Mouse (Mus musculus) CH12.LX (cell line): ENCODE measurements around the gene Gatad2a. TPM values are rescaled to one million over a fixed set of nuclear protein-coding genes. Genes with fewer than 3 reads are reported as not detected.

ENCODE experiments used
- DNase-seq: peaks from one replicate; pipeline ENCODE4 v3.0.0-alpha.2; 2013; ENCODE audit errors: extremely low read depth
- H3K27ac ChIP-seq: 2 replicates; pipeline ENCODE4 v1.5.1; 2012; ENCODE audit warnings: low read depth, mild to moderate bottlenecking, control low read depth, moderate library complexity; ENCODE audit not compliant: insufficient read depth
- H3K27me3 ChIP-seq: replicated peaks from 2 replicates; pipeline ENCODE3; 2012; ENCODE audit warnings: inconsistent platforms
- H3K36me3 ChIP-seq, 2 experiments: replicated peaks in 1 of 2; 2 replicates each; pipeline versions ENCODE3 to v1.6.1; 2012; ENCODE audit warnings: inconsistent platforms in 1 of 2, low read length in 1 of 2, mild to moderate bottlenecking in 1 of 2, mixed read lengths in 1 of 2, moderate library complexity in 1 of 2; ENCODE audit not compliant: control insufficient read depth in 1 of 2, insufficient read depth in 1 of 2
- H3K4me1 ChIP-seq, 2 experiments: 2 replicates each; pipeline ENCODE4 v1.6.1; 2012; ENCODE audit warnings: inconsistent platforms in 1 of 2, moderate library complexity in 1 of 2; ENCODE audit not compliant: insufficient read depth in 2 of 2, control insufficient read depth in 1 of 2
- H3K4me2 ChIP-seq: 2 replicates; pipeline ENCODE4 v1.6.1; 2012; ENCODE audit warnings: low read depth, mild to moderate bottlenecking, control low read depth; ENCODE audit not compliant: poor library complexity, insufficient read depth, severe bottlenecking
- H3K4me3 ChIP-seq, 3 experiments: fragments of 150-350 bp in 1 of 3; sonication (generic) in 1 of 3; replicated peaks in 1 of 3; 2 replicates each; pipeline versions ENCODE3 to v1.5.1; 2011 to 2012; ENCODE audit warnings: low read depth in 2 of 3, low read length in 2 of 3, mild to moderate bottlenecking in 2 of 3, moderate library complexity in 2 of 3, control low read depth in 1 of 3, improper control_type of control experiment in 1 of 3, inconsistent platforms in 1 of 3, mixed read lengths in 1 of 3; ENCODE audit not compliant: poor library complexity in 1 of 3
- H3K79me2 ChIP-seq: replicated peaks from 2 replicates; pipeline ENCODE4 v1.6.1; 2012; ENCODE audit warnings: mild to moderate bottlenecking, moderate library complexity; ENCODE audit not compliant: control insufficient read depth, poor library complexity, insufficient read depth, severe bottlenecking; ENCODE audit errors: extremely low read depth
- H3K9ac ChIP-seq: 2 replicates; pipeline ENCODE4 v1.6.1; 2012; ENCODE audit warnings: low read depth, mild to moderate bottlenecking, control low read depth, moderate library complexity; ENCODE audit not compliant: insufficient read depth
- H3K9me3 ChIP-seq: replicated peaks from 2 replicates; pipeline ENCODE3; 2012; ENCODE audit warnings: low read length, inconsistent platforms, mixed read lengths
- BHLHE40 ChIP-seq: IDR thresholded peaks from 2 replicates; pipeline ENCODE4 v1.6.1; 2011; ENCODE audit warnings: mild to moderate bottlenecking, low read depth, low read length, improper control_type of control experiment
- GABPA ChIP-seq: IDR thresholded peaks from 2 replicates; pipeline ENCODE4 v1.6.1; 2012; ENCODE audit warnings: low read depth, low read length, improper control_type of control experiment, inconsistent platforms; ENCODE audit not compliant: insufficient replicate concordance
- IRF4 ChIP-seq: IDR thresholded peaks from 2 replicates; pipeline ENCODE4 v1.6.1; 2014; ENCODE audit warnings: low read depth, mild to moderate bottlenecking, inconsistent platforms, low read length, improper control_type of control experiment
- JUN ChIP-seq: IDR thresholded peaks from 2 replicates; pipeline ENCODE4 v1.6.1; 2011; ENCODE audit warnings: low read depth, mild to moderate bottlenecking, low read length, improper control_type of control experiment, moderate library complexity; ENCODE audit not compliant: insufficient read depth
- KAT2A ChIP-seq: IDR thresholded peaks from 2 replicates; pipeline ENCODE4 v1.6.1; 2012; ENCODE audit warnings: low read length, improper control_type of control experiment, inconsistent platforms; ENCODE audit not compliant: insufficient replicate concordance
- MAFK ChIP-seq: IDR thresholded peaks from 2 replicates; pipeline ENCODE4 v1.6.1; 2011; ENCODE audit warnings: low read length, improper control_type of control experiment; ENCODE audit not compliant: insufficient replicate concordance
- MAX ChIP-seq: IDR thresholded peaks from 2 replicates; pipeline ENCODE4 v1.6.1; 2011; ENCODE audit warnings: low read length, improper control_type of control experiment
- MEF2A ChIP-seq: IDR thresholded peaks from 2 replicates; pipeline ENCODE4 v1.6.1; 2014; ENCODE audit warnings: low read depth, mild to moderate bottlenecking, inconsistent platforms, low read length, improper control_type of control experiment, borderline replicate concordance
- MXI1 ChIP-seq: IDR thresholded peaks from 2 replicates; pipeline ENCODE4 v1.6.1; 2011; ENCODE audit warnings: mild to moderate bottlenecking, low read depth, low read length, improper control_type of control experiment
- NELFE ChIP-seq: IDR thresholded peaks from 2 replicates; pipeline ENCODE4 v1.6.1; 2011; ENCODE audit warnings: low read depth, low read length, improper control_type of control experiment
- POLR2A ChIP-seq: IDR thresholded peaks from 2 replicates; pipeline ENCODE4 v1.6.1; 2011; ENCODE audit warnings: low read depth, mild to moderate bottlenecking, improper control_type of control experiment, low read length
- POLR2AphosphoS2 ChIP-seq: IDR thresholded peaks from 2 replicates; pipeline ENCODE4 v1.6.1; 2011; ENCODE audit warnings: low read depth, low read length, improper control_type of control experiment
- SMC3 ChIP-seq: IDR thresholded peaks from 2 replicates; pipeline ENCODE4 v1.6.1; 2011; ENCODE audit warnings: low read depth, low read length, improper control_type of control experiment
- TBP ChIP-seq: conservative IDR thresholded peaks from 2 replicates; pipeline ENCODE4 v1.6.1; 2011; ENCODE audit warnings: low read depth, low read length, improper control_type of control experiment
- UBTF ChIP-seq: IDR thresholded peaks from 2 replicates; pipeline ENCODE4 v1.6.1; 2012; ENCODE audit warnings: low read depth, mild to moderate bottlenecking, inconsistent platforms, low read length, improper control_type of control experiment, moderate library complexity
- ZC3H11A ChIP-seq: IDR thresholded peaks from 2 replicates; pipeline ENCODE4 v1.6.1; 2012; ENCODE audit warnings: low read depth, mild to moderate bottlenecking, inconsistent platforms, low read length, improper control_type of control experiment
- ZNF384 ChIP-seq: IDR thresholded peaks from 2 replicates; pipeline ENCODE4 v1.6.1; 2012; ENCODE audit warnings: low read depth, low read length, improper control_type of control experiment, inconsistent platforms
- dilution Hi-C: fragments of 300-500 bp; cut with MboI; formaldehyde crosslinking; loops from 2 replicates; pipeline ENCODE4 v1.14.3; 2020; ENCODE audit warnings: low sequenced_read_pairs; ENCODE audit not compliant: extremely low pct_unique_long_range_greater_than_20kb, extremely low pct_ligation_motif_present
- in situ Hi-C: fragments of 300-500 bp; cut with MboI; formaldehyde crosslinking; loops from 3 replicates; pipeline ENCODE4 v1.14.3; 2019; ENCODE audit warnings: low sequenced_read_pairs, low pct_ligation_motif_present, low pct_unique_long_range_greater_than_20kb, mixed read lengths
- polyA plus RNA-seq: library from polyadenylated mRNA; unstranded; fragments of >175 nt; gene quantifications from 2 replicates; pipeline ENCODE4 v1.2.1, GENCODE M21; 2012; ENCODE audit warnings: low read depth; ENCODE audit not compliant: insufficient read length
- total RNA-seq, 2 experiments: library from RNA; depleted of rRNA; stranded (reverse); fragments of 300-350 nt in 1 of 2; fragments of >200 nt in 1 of 2; gene quantifications; 2 replicates each; pipeline ENCODE4 v1.2.3; 2012 to 2014

Gatad2a gene
- total and polyA plus RNA-seq, 3 experiments, result 35.7 to 95.1 (median 70.8) TPM

GRCm38 (mm10) chr8:69877396-69877795, 118.8 kb downstream of the Gatad2a start:
- Histone ChIP-seq H3K4me2 (no peak overlapping the region), H3K27ac (no peak overlapping the region), H3K4me1 (no peaks in the 10 kb centered on the region), H3K4me3 (no peak overlapping the region), H3K79me2 (no peaks in the 10 kb centered on the region), H3K9ac (no peak overlapping the region), H3K27me3 (no peaks in the 10 kb centered on the region), H3K9me3 (peaks cover 21% of the 10 kb centered on the region), H3K36me3 (peaks cover 0 to 15% of the 10 kb centered on the region in 2 experiments)
- in situ Hi-C loops (no loop called here), dilution Hi-C loops (no loop called here)
- no peak for TF ChIP-seq POLR2A
- TF ChIP-seq NELFE, result no peak
- no peak for TF ChIP-seq MAX
- no peak for TF ChIP-seq UBTF
- TF ChIP-seq JUN, result no peak
- no peak for TF ChIP-seq MEF2A
- TF ChIP-seq SMC3, result no peak
- no peak for TF ChIP-seq ZNF384
- no peak for TF ChIP-seq TBP
- no peak for DNase-seq

DNA sequence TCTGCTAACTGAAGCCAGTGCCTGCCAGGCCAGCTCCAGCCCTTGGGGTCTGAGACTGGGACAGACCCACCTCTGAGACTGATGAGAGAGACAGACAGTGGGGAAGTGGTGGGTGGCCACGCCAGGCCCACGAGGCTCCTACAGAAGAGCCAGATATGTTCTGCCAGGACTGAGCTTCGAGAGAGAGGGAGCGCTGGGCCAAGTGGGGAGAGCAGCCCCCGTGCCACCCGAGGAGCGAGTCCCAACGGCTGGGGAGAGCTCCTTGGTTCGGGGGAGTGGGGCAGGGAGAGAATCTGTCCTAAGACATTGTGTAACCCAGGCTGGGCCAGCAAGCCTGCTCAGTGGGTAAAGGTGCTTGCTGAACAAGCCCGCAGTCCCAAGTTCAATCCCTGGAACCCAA, 119.2 kb downstream of the Gatad2a start:
- Histone ChIP-seq H3K4me2 (no peak overlapping the region), H3K4me1 (no peaks in the 10 kb centered on the region), H3K4me3 (no peak overlapping the region), H3K36me3 (peaks cover 0 to 11% of the 10 kb centered on the region in 2 experiments), H3K79me2 (no peaks in the 10 kb centered on the region), H3K27me3 (no peaks in the 10 kb centered on the region), H3K9ac (no peak overlapping the region)
- no peak for DNase-seq
- in situ Hi-C loops, result no loop called here
- dilution Hi-C loops, result no loop called here
- TF ChIP-seq POLR2AphosphoS2 (no peak), MXI1 (no peak), POLR2A (no peak), GABPA (no peak), BHLHE40 (no peak)
- TF ChIP-seq, all 38 proteins: peak for 0
- Histone ChIP-seq H3K9me3 (peaks cover 16% of the 10 kb centered on the region), H3K27ac (no peak overlapping the region)

- H3K79me2 ChIP-seq, result no peaks in the 10 kb centered on the region
- in situ Hi-C loops, result no loop called here
- no peak for TF ChIP-seq MAFK
- TF ChIP-seq IRF4, result no peak
- no peak for TF ChIP-seq ZC3H11A
- TF ChIP-seq KAT2A, result no peak
- no peaks in the 10 kb centered on the region for H3K27me3 ChIP-seq
- peaks cover 0 to 2% of the 10 kb centered on the region in 2 experiments for H3K36me3 ChIP-seq
- peaks cover 8% of the 10 kb centered on the region for H3K9me3 ChIP-seq
- no peak overlapping the region for H3K4me3 ChIP-seq
- dilution Hi-C loops, result no loop called here
- no peak for DNase-seq
- no peak overlapping the region for H3K4me2 ChIP-seq
- H3K27ac ChIP-seq, result no peak overlapping the region
- no peak overlapping the region for H3K9ac ChIP-seq
- no peaks in the 10 kb centered on the region for H3K4me1 ChIP-seq
These were observed 120.1 kb downstream of the Gatad2a start for GRCm38 (mm10) chr8:69876097-69876496.
